Mouse (Mus musculus) c-Kit-positive CD71-negative TER-119-negative erythroid progenitor cells, embryonic 14.5 days (primary cell): Measurements from ENCODE around the gene Bnip2.
A peak's percentile ranks its signal among the peaks of the same experiment; 100 is the strongest.

Source experiments
- DNase-seq: peaks from one replicate; pipeline ENCODE4 v3.0.0-alpha.2; 2013; ENCODE audit warnings: low read depth

Gene Bnip2

DNA sequence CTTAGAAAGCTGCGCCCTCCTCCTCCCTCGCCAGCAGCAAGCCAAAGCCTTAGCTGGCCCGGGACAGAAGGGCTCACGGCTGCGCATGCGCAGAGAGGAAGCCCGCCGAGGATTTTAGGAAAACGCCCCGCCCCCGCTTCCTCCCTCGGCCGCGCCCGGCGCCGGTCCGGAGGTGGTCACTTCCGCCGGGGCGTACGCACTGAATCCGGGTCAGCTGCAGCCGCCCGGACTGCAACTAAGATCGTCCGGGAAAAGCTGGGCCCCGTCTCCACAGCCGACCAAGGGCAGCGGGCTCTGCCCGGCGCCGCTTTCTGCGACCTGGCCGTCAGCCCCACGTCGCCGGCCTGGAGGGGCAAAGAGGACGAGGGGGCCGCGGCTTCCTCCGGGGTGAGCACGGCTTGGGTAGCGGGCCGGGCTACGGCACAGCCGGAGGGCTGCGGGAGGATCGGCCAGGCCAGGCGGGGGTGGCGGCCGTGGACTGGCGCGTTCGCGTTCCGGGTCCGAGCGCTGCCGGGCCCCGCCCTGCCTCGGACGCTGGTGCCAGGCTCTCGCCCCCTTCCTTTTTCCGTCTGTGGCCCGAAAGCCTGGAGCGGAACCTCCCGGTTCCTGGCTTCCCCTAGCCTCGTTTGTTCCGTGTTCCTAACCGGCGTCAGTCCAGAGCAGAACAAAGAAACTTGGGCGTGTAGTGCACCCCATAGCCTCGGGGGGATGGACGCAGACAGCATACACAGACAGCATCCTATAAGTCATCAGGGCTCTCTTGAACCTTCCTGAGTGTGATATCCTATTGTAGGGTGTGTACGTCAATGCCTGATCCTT is at the start of gene Bnip2:
Gene Bnip2 (plus strand): TSS at position 164 of the 819 bp plus-strand sequence.
- peak; percentile 84 for DNase-seq

DNA sequence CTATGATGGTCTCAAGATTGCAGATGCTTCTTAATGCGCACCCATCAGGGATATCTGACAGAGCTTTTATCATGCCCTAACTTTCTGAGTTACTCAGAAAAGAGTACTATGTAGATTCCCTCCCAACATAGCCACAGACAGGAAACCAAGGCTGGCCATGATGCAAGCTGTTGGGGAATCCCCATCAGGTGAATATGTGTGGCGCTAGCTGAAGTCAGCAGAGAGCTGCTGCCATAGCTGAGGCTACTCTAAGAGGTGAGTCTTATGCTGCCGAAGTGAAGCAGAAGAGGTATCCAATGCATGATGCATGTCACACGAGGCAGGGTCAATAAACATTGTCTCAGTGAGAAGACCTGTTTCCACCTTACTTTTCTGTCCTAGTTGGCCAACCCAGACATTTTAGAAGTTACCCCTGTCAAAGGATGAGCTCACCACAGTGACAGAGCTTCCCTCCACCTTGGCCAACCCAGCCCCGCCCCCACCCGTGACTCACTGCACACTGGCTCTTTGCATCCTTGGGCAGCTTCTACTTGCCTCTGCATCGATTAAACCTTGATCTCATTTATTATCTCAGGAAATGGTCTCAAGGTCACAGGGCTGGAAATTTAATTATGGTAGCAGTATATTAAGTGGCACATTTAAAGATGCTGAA is 48.3 kb upstream of the Bnip2 start:
- DNase-seq = no peak

DNA sequence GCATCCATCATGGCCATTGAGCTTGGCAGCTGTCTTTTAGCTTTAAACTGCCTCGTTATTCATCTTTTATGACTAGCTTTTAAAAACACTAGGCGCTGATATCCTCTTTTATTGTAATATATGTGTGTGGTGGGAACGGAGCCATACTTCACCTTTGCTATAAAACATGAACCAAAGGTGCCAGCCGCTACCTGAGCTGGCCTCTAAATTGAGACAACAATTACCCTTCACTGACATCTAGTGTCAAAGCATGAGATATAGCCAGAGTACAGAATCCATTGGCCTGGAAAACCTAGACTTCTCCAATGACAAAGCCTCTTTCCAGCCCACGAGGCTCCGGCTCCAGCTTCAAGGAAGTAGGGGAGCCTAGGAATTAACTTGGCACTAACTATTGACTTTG is 47.7 kb upstream of the Bnip2 start:
- no peak for DNase-seq

DNA sequence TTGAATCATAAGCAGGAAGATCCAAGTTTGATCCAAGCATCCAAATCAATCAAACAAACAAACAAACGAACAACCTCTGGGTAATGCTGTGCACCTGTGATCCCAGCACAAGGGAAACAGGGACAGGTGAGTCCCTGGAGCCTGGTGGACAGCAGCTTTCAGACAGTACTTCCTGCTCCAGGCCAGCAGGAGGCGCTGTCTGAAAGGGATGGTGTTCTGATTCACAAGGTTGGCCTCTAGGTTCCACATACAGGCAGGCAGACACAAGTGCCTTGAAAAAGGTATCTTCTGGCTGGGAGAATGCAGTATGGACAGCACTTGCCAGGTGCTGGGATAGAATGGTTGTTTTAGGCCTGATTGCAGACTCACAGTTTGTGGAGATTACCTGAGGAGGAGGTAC is 40.3 kb upstream of the Bnip2 start:
- DNase-seq = peak; percentile 35

DNA sequence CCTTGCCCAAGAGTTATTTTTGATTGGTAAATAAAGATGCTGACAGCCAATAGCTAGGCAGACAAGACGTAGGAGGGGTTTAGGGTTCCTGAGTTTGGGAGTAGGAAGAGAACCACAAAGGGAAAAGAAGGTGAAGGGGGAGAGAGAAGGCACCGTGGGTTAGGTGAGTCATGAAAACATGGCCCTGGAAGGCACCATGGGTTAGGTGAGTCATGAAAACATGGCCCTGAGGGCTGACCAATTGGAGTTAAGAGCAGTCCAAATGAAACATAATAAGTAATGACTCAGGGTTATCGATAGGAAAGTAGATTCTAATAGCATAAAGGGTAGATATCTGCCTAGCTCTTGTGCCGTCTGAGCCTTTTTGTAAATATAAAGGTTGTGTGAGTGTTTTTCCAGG is 39.6 kb upstream of the Bnip2 start:
- no peak for DNase-seq

DNA sequence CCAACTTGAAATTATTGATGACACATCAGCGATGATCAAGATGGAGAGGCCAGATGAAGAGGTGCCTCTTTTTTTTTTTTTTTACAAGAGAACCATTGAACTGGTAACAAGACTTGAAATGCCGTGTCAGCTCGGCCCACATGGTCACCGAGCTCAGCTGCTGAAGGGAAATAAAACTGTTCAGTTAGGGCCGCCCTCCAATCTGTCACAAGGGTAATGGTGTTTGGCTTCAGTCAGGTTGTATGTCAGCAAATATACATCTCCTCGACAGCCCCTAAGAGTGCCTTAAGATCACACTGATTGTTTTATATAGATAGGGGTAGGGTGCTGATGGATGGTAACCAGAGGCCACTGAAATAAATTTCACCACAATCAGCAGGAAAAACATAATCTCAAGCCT is 28.3 kb upstream of the Bnip2 start:
- no peak for DNase-seq

DNA sequence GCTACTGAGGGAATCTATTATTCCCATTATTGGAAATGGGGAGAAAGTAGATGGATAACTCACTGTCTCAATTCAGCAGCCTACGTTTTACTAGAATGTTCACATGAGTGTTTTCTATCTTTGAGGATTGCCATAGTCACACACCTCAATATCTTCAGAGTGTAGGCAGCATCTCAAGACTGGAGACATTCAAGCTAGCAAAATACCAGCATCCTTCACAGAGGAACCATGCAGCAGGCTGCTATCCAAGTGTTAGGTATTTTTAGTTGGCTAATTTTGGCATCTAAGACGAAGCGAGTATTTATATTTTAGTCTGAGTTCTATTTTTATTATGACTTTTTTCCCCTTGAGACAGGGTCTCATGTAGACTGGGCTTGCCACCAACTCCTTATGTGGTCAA is 24.9 kb upstream of the Bnip2 start:
- no peak for DNase-seq

DNA sequence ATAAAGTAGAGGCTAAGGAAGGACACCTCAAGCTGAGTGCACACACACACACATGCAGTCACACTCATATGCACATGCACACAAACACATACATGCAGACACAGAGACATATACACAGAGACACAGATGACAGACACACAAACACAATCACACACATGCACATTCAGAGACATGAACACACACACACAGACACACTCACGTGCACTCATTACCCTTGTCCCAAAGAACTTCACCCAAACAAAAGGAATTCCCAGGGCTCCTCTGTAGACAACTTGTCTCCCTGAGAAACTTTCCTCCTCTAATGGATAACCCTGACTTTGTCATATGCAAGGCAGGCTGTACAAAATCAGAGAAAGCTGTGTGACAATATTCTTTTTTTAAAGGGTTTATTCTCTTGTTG is 3.7 kb upstream of the Bnip2 start:
- no peak for DNase-seq

DNA sequence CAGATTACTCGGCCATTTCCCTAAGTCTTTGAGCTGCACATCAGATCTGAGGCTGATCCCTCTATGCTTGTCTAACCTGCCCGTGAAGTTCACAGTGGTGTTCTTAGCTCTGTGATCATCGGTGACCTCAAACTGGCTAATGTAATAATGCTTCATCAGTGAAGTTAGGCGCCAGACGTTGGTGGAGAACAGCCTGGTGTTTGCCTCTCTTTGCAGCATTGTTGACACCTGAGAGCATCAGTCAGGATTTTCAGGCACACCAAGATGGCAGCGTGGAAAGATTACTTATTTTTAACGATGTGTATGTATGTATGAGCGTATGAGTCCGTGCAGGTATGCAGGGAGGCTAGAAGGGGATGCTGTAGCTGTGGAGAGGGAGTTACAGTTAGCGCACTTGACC is 3.2 kb upstream of the Bnip2 start:
- DNase-seq = no peak

DNA sequence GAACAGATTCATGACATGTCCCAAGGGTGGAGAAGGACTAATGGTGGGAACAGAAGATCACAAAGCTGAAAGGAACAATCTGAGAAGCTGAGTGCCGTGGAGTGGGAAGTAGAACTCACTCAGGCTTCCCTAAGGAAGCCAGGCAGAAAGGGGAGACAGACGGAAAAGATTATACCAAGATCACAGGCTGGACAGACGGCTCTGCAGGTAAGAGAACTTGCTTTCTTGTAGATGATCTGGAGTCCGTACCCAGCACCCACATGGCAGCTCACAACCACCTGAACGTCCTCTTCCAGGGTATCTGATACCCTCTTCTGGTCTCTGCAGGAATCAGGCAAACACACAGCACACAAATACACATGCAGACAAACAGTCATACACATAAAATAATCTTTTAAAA is 2.7 kb upstream of the Bnip2 start:
- no peak for DNase-seq

DNA sequence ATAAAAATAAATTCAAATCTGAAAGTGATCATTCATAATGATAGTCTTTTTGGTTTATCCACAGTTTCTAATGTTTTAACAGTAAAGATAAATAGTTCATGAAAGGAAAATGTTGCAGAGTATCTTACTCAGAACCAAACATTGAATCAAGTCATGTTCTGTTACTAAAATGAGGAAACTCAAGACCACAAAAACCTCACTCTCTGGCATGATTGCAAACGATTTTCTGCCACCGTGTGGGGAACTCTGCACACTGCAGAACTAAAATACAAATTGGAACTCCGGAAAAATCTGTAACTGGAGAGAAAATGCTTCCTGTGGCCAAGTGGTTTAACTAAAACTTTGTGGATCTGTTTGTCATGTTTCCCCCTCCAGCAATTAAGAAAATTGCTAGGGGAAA is 1.7 kb upstream of the Bnip2 start:
- no peak for DNase-seq

DNA sequence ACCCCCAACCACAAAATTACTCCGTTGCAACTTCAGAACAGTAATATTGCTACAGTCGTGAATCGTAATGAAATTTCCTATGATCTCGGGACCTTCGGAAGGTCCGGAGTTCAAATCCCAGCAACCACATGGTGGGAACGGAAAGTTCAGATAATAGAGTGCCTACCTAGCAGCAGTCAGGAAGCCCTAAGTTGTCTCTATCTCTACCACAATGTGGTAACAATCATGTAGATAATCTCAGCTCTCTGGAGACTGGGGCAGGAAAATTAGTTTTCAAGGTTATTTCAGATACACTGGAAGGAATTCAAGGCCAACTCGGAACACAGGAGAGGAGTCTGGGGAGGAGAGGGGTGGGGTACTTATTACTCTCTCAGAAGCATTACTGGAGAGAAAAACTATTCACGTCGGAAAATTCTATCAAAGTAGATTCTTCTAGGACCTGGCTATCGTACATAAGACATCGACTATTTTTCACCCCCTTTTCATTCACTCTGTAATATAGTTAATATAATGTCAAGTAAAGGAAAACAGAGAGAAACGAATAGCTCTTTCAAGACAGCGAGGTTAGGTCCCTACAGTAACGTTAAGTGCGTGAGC is 462 bp upstream of the Bnip2 start:
- DNase-seq = no peak

DNA sequence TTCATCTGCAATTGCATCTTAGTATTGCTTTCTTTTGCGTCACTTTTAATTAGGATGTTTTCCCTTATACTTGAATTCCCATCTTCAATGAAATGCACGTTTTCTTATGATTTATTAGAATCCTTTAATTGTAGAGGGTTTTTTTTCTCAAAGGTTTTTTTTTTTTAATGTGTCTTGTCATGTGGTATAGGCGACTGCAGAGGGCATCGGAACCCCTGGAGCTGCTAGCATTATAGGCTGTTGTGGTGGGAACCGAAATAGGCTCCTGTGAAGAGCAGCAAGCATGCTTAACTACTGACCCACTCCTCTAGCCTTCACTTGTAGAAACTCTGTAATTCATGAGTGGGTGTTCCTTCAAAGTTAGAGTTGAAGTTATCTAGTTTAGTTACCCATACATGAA is 1.1 kb downstream of the Bnip2 start:
- DNase-seq = no peak

DNA sequence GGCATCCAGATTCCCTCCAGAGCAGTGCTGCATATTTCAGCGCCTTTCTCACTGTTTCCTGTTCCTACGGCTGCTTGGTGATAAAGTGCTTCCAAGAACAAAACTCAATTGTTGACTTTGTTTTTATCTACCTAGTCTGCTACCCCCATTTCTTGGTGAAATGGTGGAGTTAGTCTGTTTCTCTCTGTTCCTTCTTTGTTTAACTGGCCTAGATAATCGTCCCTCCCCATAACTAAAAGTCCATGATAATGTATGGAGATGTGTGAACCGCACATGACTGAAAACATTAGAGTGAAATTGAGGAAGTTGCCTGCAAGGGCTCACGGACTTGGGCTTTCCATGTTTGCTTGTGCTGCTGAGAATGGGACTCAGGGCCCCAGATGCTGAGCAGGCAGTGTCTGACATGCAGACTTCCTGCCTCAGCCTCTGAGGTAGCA is 3.6 kb downstream of the Bnip2 start:
- no peak for DNase-seq

DNA sequence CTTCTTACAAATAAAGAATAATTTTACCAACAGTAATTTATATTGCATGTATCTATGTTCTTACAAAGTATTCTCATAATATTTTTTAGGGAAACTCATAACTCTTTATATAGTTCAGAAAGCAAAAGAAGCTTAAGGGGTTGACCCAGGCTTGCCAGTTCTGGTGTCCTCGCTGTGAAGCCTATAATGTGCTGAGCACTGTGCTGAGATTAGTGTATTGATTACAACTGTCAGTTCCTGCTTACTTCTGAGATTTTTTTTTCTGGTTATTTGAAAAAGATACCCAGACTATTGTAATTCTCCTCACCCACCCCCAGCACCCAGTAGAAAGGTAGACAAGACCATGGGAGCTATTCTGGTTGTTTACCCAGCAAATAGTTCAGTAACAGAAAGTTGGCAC is 4.2 kb downstream of the Bnip2 start:
- no peak for DNase-seq

DNA sequence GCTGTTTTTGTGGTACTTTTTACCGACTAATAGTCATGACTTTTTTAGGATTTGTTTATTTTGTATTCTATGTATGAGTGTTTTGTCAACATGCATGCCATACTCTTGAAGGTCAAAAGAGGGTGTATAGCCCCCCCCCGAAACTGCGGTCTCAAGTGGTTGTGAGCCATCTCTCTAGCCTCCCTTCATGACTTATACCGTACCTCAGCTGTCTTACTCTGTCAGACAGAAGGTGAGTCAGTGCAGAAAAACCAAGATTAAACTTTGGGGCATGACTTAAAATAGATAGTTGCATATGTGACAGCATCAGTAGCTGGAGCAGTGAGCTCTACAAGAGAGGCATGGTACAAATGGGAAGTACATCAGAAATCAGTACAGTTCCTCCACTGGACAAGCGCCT is 5.3 kb downstream of the Bnip2 start:
- DNase-seq = no peak

DNA sequence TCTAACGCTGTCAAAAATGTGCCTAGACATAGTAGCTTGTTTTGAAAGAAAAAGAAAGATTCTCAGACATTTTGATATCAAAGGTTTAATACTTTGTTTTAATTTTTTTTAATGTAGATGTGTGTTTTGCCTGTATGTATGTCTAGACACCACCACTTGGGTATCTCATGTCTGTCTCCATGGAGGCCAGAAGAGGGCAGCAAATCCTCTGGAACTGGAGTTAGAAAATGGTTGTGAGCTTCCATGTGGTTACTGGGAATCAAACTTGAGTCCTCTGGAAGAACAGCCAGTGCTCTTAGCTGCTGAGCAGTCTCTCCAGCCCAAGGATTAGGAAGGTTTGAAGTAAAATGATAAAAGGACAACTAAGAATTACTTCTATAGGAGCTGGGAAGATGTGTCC is 10.1 kb downstream of the Bnip2 start:
- DNase-seq = no peak

DNA sequence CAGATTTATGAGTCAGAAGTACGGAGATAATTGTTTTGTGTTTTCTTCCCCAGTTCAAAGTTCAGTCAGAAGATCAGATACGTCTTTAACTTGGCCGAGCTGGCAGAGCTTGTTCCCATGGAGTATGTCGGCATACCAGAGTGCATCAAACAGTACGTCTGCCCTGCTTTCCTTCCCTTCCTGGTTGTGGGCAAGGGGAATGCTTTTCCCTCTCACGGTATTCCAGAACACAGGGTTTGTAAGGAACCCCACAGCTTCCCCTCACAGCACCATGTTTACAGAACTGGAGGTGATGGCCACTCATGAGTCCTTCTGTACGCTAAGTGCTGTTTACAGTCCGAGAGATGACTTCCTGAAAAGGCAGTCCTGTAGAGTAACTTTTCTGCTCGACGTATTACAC is 14.2 kb downstream of the Bnip2 start:
- no peak for DNase-seq

DNA sequence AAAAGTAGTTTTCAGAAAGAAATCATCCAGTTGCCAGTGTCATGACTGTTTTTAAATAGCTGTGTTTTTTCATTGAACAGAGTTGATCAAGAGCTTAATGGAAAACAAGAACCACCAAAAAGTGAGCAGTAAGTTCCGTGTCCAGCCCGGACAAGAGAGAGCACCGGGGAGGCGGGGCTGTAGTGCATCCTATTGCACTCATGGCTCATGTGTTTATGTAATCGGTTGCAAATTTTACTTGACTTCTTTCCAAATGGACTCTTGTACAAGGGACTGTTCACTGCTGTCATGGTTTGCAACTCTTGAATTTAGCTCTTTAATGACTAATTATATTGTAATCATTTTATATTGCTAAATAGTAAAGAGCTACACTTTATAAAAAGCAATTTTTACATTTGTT is 17.7 kb downstream of the Bnip2 start:
- DNase-seq = no peak

DNA sequence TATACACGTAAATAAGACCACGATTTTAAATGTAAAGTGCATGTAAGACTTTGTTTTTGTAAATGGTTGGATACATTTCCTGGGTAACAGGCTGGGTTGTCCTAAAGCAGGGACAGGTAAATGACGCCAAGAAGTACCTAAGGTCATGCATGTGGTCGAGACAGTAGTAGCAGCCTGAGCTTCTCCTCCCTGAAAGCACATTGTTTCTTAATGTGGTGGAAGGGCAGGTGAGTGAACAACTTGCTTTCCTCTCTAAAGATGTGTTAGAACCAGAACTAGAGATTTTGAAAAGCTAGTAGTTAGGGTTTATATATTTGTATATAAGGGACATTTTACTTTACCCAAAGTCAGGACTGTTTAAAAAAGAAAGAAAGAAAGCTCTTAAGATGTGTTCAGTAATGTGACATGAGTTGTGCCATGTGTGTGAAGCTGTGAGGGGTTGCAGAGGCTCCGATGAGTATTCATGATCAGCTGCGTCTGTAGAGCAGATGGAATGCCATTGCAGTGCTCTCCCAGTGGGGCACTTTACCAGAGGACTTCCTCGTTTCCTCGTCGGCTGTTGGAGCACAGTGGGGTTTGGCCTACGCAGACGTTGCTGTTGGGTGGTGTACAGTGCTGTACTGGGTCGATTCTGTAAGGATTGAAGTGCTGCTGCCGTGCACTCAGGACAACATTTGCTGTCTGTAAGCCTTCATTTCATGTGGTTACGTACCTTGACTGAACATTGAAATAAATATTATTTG is 18.4 kb downstream of the Bnip2 start:
- no peak for DNase-seq

DNA sequence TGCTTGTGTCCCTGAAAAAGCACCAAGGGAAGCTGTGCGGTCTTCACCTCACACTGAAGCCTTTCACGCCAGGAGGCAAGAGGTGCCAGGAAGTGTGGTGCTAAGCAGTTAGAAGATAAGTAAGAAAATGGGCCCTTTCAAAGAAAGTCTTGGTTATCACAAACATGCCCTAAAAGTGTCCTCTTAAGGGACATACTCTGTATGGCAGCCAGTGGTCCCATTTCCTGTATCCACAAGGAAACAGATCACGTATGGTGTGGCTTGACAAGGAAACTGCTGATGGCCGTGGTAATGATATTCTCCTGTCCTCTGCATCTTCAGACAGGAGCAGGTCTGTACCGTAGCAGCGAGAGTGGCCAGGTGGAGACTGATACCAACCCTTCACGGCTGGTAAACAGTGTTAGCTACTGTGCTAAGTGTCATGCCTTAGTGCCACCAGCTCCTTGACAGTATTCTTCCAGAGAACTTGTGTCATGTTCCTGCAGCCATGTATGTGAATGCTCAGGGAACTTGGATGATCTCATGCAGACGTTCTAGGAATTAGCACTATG is 20.6 kb downstream of the Bnip2 start:
- no peak for DNase-seq

DNA sequence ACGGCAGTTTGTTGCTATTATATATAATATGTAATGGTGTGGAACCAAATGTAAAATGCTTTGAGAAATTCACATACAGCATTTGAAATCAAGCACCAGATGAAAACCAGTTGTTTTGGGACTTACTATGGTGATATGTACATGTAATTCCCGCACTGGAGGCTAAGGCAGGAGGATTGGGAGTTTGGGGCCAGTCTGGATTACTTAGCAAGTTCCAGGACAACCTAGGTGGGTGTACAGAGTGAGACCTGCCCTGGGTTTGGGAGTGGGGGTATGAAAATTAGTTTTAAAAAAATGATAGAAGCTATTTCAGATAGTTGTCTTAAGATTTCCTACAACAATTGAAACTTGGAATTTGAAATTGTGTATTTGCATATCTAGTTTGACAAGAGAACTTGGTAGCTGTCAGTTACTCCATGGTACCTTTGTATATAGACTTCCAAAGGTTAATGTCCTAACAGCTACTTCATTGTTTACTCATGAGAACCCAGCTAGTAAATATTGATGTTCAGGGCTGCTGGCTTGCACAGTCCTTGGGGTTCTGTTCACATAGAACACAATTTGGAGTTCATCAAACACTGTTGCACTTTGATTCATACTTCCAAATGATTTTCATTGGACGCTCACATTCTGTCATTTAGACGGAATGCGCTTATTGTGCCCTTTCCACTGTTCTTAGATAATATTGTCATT is 21.7 kb downstream of the Bnip2 start:
- DNase-seq = no peak
